Mouse (Mus musculus) embryonic facial prominence, embryonic 15.5 days (tissue): Measurements from ENCODE around the gene Cdk4. TPM values are rescaled to one million over a fixed set of nuclear protein-coding genes. Genes with fewer than 3 reads are reported as not detected.

Experiments used
- ATAC-seq: fragments of 200-750 bp; cut with Nextera tagmentation; 2 replicates; pipeline ENCODE4 v1.8.0; 2017; ENCODE audit warnings: low read depth, moderate TSS enrichment; ENCODE audit not compliant: insufficient number of reproducible peaks, low FRiP score, low TSS enrichment
- H3K27ac ChIP-seq: fragments of 300-500 bp; sonication (generic); replicated peaks from 2 replicates; pipeline ENCODE4 v1.5.1; 2015; ENCODE audit warnings: mild to moderate bottlenecking, inconsistent platforms
- H3K27me3 ChIP-seq: fragments of 300-500 bp; sonication (generic); 2 replicates; pipeline ENCODE4 v1.6.1; 2015; ENCODE audit warnings: inconsistent platforms
- H3K36me3 ChIP-seq: fragments of 300-500 bp; sonication (generic); 2 replicates; pipeline ENCODE4 v1.6.1; 2015; ENCODE audit warnings: mild to moderate bottlenecking, inconsistent platforms
- H3K4me1 ChIP-seq: fragments of 300-500 bp; sonication (generic); 2 replicates; pipeline ENCODE4 v1.6.1; 2015; ENCODE audit warnings: inconsistent platforms
- H3K4me2 ChIP-seq: fragments of 300-500 bp; sonication (generic); replicated peaks from 2 replicates; pipeline ENCODE4 v1.6.1; 2015; ENCODE audit warnings: mild to moderate bottlenecking, inconsistent platforms
- H3K4me3 ChIP-seq: fragments of 300-500 bp; sonication (generic); replicated peaks from 2 replicates; pipeline ENCODE4 v1.5.1; 2015; ENCODE audit warnings: mild to moderate bottlenecking, inconsistent platforms
- H3K9ac ChIP-seq: fragments of 300-500 bp; sonication (generic); 2 replicates; pipeline ENCODE4 v1.6.1; 2015; ENCODE audit warnings: inconsistent platforms
- H3K9me3 ChIP-seq: fragments of 300-500 bp; sonication (generic); replicated peaks from 2 replicates; pipeline ENCODE4 v1.6.1; 2016; ENCODE audit warnings: inconsistent platforms
- whole genome bisulfite sequencing: fragments of 180-500 bp; shearing (Covaris S2); methylation state at CpG from one replicate; pipeline ENCODE4 v1.1.7; 2015; 5-methylcytosine and 5-hydroxymethylcytosine counted together
- polyA plus RNA-seq: library from polyadenylated mRNA; unstranded; fragments of >200 nt; fragmentation: Nextera tagmentation; extraction: Ambion mirVana; gene quantifications from 2 replicates; pipeline ENCODE4 v1.2.1, GENCODE M21; 2015

Gene Cdk4
- 1,372 and 1,398 TPM in 2 replicates for polyA plus RNA-seq

DNA sequence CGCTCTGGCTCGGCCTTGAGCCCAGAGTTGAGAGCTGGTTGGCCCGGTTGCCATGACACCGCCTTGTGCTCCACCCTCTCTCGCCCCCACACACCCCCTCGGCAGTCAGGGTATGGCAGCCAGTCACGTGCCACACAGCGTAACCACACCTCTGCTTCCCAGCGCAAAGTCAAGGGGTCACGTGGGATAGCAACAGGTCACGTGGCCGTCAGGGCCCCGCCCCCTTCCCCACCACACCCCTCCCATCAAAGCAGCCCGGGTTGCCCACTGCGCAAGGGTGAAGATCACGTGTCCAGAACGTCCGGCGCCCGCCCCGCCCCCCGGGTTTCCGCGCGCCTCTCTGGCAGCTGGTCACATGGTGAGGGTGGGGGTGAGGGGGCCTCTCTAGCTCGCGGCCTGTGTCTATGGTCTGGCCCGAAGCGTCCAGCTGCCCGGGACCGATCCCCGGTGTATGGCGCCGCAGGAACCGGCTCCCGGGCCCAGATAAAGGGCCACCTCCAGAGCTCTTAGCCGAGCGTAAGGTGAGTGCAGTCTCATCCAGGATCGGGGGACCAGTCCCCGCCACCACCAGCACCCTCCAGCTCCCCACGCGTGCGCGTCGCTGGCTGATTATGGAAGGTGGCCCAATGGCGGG lies at the start of gene Cdk4:
Cdk4 (plus strand) TSS at position 296 of the 634 bp plus-strand sequence.
- ATAC-seq, result peak; percentile 92
- H3K36me3 ChIP-seq, result peaks cover 37% of the 10 kb centered on the region
- H3K27ac ChIP-seq, result peak within 1 kb of the TSS; percentile 90
- peak within 1 kb of the TSS; percentile 66 for H3K4me2 ChIP-seq
- H3K27me3 ChIP-seq, result no peaks in the 10 kb centered on the region
- no peaks in the 10 kb centered on the region for H3K9me3 ChIP-seq
- H3K4me1 ChIP-seq, result peaks cover 31% of the 10 kb centered on the region
- H3K9ac ChIP-seq, result peak within 1 kb of the TSS; percentile 95
- WGBS, result under 1% methylated on average over 46 of the region's 46 CpGs
- peak within 1 kb of the TSS; percentile 84 for H3K4me3 ChIP-seq

DNA sequence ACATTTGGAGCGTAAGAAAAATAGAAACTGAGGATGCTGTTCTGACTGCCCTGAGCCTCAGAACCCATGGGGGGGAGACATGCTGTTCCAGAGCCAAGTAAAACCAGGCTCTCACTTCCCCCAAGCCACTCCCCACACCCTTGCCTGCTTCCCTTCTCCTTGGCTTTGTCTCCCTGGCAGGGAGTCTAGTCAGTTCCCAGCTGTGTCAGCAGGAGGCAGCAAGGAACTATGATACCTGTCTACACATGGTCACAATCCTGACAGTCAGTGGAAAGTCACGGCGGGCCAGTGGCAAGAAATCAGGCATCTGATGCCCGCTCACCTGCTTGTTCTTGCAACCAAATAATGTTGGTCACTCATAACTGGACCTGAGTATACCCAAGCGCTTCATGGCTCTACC lies 46.8 kb upstream of the Cdk4 start:
- Histone ChIP-seq H3K9ac (no peak overlapping the region), H3K36me3 (peaks cover 6% of the 10 kb centered on the region; the same call in 1 of the 2 replicates), H3K4me2 (no peak overlapping the region), H3K27ac (no peak overlapping the region), H3K27me3 (no peaks in the 10 kb centered on the region), H3K9me3 (no peaks in the 10 kb centered on the region), H3K4me1 (peaks cover 6% of the 10 kb centered on the region), H3K4me3 (no peak overlapping the region)
- 46% methylated on average over 5 of the region's 5 CpGs for WGBS
- ATAC-seq, result no peak

- WGBS, result 6% methylated on average over 2 of the region's 2 CpGs
- Histone ChIP-seq H3K9me3 (no peaks in the 10 kb centered on the region), H3K4me1 (peaks cover 6% of the 10 kb centered on the region), H3K4me2 (no peak overlapping the region), H3K27ac (no peak overlapping the region), H3K36me3 (peaks cover 11% of the 10 kb centered on the region; the same call in 1 of the 2 replicates), H3K27me3 (no peaks in the 10 kb centered on the region), H3K9ac (no peak overlapping the region), H3K4me3 (no peak overlapping the region)
- ATAC-seq, result no peak
Observed at GRCm38 (mm10) chr10:127017071-127017470, 46.3 kb upstream of the Cdk4 start.

- Histone ChIP-seq H3K9me3 (no peaks in the 10 kb centered on the region), H3K4me2 (no peak overlapping the region)
Observed at GRCm38 (mm10) chr10:127018422-127018821, 44.9 kb upstream of the Cdk4 start.

DNA sequence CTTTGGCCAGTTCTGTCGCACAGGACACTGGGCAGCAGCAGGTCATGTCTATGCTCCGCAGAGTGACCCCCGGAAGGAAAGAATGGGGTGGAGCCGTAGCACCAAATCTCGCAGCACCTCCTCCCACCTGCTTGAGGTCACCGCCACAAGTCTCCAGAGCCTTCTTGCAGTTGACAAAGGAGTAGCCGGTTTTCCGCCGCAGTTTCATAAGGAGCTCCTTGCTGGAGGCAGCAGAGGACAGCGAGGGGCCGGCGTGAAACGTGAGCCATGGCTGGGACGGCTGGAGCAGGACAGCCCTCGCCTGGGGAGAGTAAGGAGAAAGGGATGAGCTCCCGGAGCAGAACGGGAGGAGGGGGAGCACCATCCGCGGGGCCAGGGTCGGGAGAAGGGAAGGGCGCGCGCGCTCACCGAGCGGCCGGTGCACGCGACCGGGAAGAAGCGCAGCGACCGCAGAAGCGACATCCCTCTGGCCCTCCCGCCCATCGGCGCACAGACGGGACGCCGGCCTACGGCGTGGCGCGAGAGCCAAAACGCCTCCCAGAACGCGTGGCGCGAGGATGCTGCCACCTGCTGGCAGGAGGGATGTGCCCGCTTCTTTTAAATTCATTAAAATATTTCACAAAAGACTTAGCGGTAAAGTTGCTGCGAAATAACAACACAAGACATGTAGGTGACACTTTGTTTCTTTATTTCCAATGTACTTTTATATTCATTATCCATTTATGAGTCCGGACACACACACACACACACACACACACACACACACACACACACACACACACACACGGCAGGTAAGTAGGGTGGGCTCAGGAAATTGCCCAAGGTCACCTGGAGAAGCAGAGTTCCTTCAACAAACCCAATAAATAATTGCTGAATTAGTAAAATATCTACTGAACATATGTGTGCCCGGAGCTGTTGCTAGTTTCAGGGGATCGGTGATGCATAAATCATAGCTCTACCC lies 32.7 kb upstream of the Cdk4 start, which contains the start of gene Tsfm:
Tsfm (minus strand) TSS at position 505 of the 961 bp plus-strand sequence.
- WGBS, result 5% methylated on average over 56 of the region's 56 CpGs

More at GRCm38 (mm10) chr10:127018422-127018821, 44.9 kb upstream of the Cdk4 start:
- no peak overlapping the region for H3K4me3 ChIP-seq
- 70% methylated on average over 16 of the region's 16 CpGs for WGBS
- H3K36me3 ChIP-seq, result peaks cover 19% of the 10 kb centered on the region
- H3K9ac ChIP-seq, result no peak overlapping the region
- H3K27me3 ChIP-seq, result no peaks in the 10 kb centered on the region
- ATAC-seq, result no peak
- H3K4me1 ChIP-seq, result peaks cover 6% of the 10 kb centered on the region
- no peak overlapping the region for H3K27ac ChIP-seq

DNA sequence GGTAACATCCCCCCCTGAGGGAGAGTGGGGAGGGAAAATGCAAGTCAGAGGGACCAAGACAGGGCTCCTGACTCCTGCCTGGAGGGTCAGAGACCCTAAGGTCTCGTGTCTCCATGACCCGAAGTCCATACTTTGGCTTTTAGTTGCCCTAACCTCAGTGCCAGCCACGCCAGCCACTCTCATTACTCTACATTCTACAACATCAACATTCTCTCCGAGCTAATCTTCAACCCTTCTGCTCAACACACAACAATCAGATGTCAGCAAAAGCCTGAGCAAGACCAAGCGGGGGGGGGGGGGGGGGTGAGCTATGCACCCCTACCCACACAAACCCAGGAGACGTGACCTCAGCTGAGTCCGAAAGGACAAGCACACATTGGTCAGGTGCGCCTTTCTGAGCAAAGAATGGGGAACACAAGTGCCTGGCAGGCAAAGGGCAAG lies 30.0 kb upstream of the Cdk4 start:
- Histone ChIP-seq H3K4me2 (no peak overlapping the region), H3K4me3 (no peak overlapping the region), H3K9ac (no peak overlapping the region), H3K36me3 (peaks cover 6% of the 10 kb centered on the region; the same call in 1 of the 2 replicates), H3K27me3 (no peaks in the 10 kb centered on the region), H3K9me3 (no peaks in the 10 kb centered on the region), H3K27ac (no peak overlapping the region), H3K4me1 (peaks cover 5% of the 10 kb centered on the region)
- no peak for ATAC-seq
- WGBS, result 80% methylated on average over 8 of the region's 8 CpGs

More for the DNA sequence above, 32.7 kb upstream of the Cdk4 start, which contains the start of gene Tsfm:
- H3K27me3 ChIP-seq, result no peaks in the 10 kb centered on the region
- H3K27ac ChIP-seq, result peak within 1 kb of the TSS; percentile 83
- peaks cover 32% of the 10 kb centered on the region for H3K36me3 ChIP-seq
- peak within 1 kb of the TSS; percentile 94 for H3K4me3 ChIP-seq
- H3K9ac ChIP-seq, result peak within 1 kb of the TSS; percentile 83
- peaks cover 5% of the 10 kb centered on the region for H3K4me1 ChIP-seq
- no peaks in the 10 kb centered on the region for H3K9me3 ChIP-seq
- ATAC-seq, result peak; percentile 81
- H3K4me2 ChIP-seq, result peak within 1 kb of the TSS; percentile 85

DNA sequence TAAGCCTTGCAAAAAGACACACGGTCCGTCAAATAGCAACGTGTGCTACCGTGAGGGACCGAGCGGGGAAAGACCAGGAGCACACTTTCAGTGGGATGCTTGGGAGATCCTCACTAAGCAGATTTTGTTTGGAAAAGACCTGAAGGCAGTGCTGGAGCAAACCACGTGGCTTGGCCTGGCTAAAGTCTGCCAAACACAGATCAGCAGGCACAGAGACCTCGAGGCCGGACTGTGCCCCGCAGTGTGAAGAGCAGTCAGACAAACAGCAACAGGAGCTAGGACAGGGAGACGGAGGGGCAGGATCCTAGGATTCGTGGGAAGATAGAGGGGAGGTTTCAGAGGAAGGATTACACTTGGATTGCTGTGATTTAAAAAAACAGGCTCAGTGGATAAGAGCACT lies 27.1 kb upstream of the Cdk4 start:
- H3K4me2 ChIP-seq, result no peak overlapping the region
- no peak for ATAC-seq
- no peaks in the 10 kb centered on the region for H3K9me3 ChIP-seq
- no peaks in the 10 kb centered on the region for H3K27me3 ChIP-seq
- no peaks in the 10 kb centered on the region for H3K36me3 ChIP-seq
- no peak overlapping the region for H3K9ac ChIP-seq
- H3K4me3 ChIP-seq, result no peak overlapping the region
- no peak overlapping the region for H3K27ac ChIP-seq
- 78% methylated on average over 12 of the region's 12 CpGs for WGBS
- H3K4me1 ChIP-seq, result peaks cover 14% of the 10 kb centered on the region; the same call in 1 of the 2 replicates

- no peak for ATAC-seq
- Histone ChIP-seq H3K9me3 (no peaks in the 10 kb centered on the region), H3K27ac (no peak overlapping the region), H3K4me2 (no peak overlapping the region), H3K4me3 (no peak overlapping the region), H3K9ac (no peak overlapping the region), H3K27me3 (no peaks in the 10 kb centered on the region), H3K36me3 (no peaks in the 10 kb centered on the region), H3K4me1 (peaks cover 17% of the 10 kb centered on the region)
- 77% methylated on average over 12 of the region's 12 CpGs for WGBS
Observed at GRCm38 (mm10) chr10:127037641-127038040, 25.7 kb upstream of the Cdk4 start.

- Histone ChIP-seq H3K4me1 (peaks cover 23% of the 10 kb centered on the region), H3K9me3 (no peaks in the 10 kb centered on the region), H3K36me3 (peaks cover 14% of the 10 kb centered on the region), H3K27me3 (no peaks in the 10 kb centered on the region), H3K4me2 (peak overlapping the region; percentile 97), H3K27ac (peak overlapping the region; percentile 90), H3K4me3 (peak overlapping the region; percentile 89), H3K9ac (peak overlapping the region; percentile 77)
- no peak; the same call in 1 of the 2 replicates for ATAC-seq
- WGBS, result under 1% methylated on average over 20 of the region's 20 CpGs
Observed at GRCm38 (mm10) chr10:127040569-127041214, 22.6 kb upstream of the Cdk4 start.

GRCm38 (mm10) chr10:127041274-127041766 lies 22.0 kb upstream of the Cdk4 start, which contains the start of the genes Mettl1 and Eef1akmt3:
Gene Mettl1 (plus strand): TSS chr10:127041414.
Gene Eef1akmt3 (minus strand): TSS chr10:127041513.
- Histone ChIP-seq H3K9me3 (no peaks in the 10 kb centered on the region), H3K4me3 (peak within 1 kb of the TSS; percentile 89), H3K4me2 (peak within 1 kb of the TSS; percentile 97), H3K4me1 (peaks cover 23% of the 10 kb centered on the region), H3K27ac (peak within 1 kb of the TSS; percentile 90), H3K36me3 (peaks cover 14% of the 10 kb centered on the region), H3K27me3 (no peaks in the 10 kb centered on the region), H3K9ac (peak within 1 kb of the TSS; percentile 77)
- WGBS, result under 1% methylated on average over 28 of the region's 28 CpGs
- peak; percentile 76 for ATAC-seq
